Mouse (Mus musculus): ENCODE data around the gene Casp3.

- TF ChIP-seq POLR2A (IDR thresholded peaks at IDR 0.05; ENCODE audit: extremely low read depth, insufficient read depth, low read length) (no peak), CTCF (IDR thresholded peaks at IDR 0.05; ENCODE audit: low read depth, low read length) (no peak)
Observed at GRCm38 (mm10) chr8:46630932-46631331, 13.8 kb downstream of the Casp3 start.

All from liver, adult 2 months (tissue).